Mouse (Mus musculus) CH12.LX (cell line): ENCODE results near the gene Apba1.

Experiments
- CHD1 ChIP-seq: IDR thresholded peaks from 2 replicates; pipeline ENCODE4 v1.6.1; 2012; ENCODE audit warnings: low read depth, low read length, improper control_type of control experiment, inconsistent platforms
- CTCF ChIP-seq, 2 experiments: IDR thresholded peaks in 1 of 2; conservative IDR thresholded peaks in 1 of 2; 2 replicates each; pipeline ENCODE4 v1.5.1; 2011 to 2012; ENCODE audit warnings: low read depth in 2 of 2, low read length in 2 of 2, improper control_type of control experiment in 1 of 2, inconsistent platforms in 1 of 2, mild to moderate bottlenecking in 1 of 2, moderate library complexity in 1 of 2
- HCFC1 ChIP-seq: IDR thresholded peaks from 2 replicates; pipeline ENCODE4 v1.6.1; 2012; ENCODE audit warnings: low read depth, mild to moderate bottlenecking, inconsistent platforms, low read length, improper control_type of control experiment
- MAX ChIP-seq: IDR thresholded peaks from 2 replicates; pipeline ENCODE4 v1.6.1; 2011; ENCODE audit warnings: low read length, improper control_type of control experiment
- MAZ ChIP-seq: IDR thresholded peaks from 2 replicates; pipeline ENCODE4 v1.6.1; 2012; ENCODE audit warnings: low read depth, mild to moderate bottlenecking, inconsistent platforms, low read length, improper control_type of control experiment, moderate library complexity
- MXI1 ChIP-seq: IDR thresholded peaks from 2 replicates; pipeline ENCODE4 v1.6.1; 2011; ENCODE audit warnings: mild to moderate bottlenecking, low read depth, low read length, improper control_type of control experiment
- POLR2A ChIP-seq: IDR thresholded peaks from 2 replicates; pipeline ENCODE4 v1.6.1; 2011; ENCODE audit warnings: low read depth, mild to moderate bottlenecking, improper control_type of control experiment, low read length
- TBP ChIP-seq: conservative IDR thresholded peaks from 2 replicates; pipeline ENCODE4 v1.6.1; 2011; ENCODE audit warnings: low read depth, low read length, improper control_type of control experiment
- TCF12 ChIP-seq: IDR thresholded peaks from 2 replicates; pipeline ENCODE4 v1.6.1; 2014; ENCODE audit warnings: low read depth, mild to moderate bottlenecking, inconsistent platforms, low read length, improper control_type of control experiment
- USF1 ChIP-seq: IDR thresholded peaks from 2 replicates; pipeline ENCODE4 v1.6.1; 2014; ENCODE audit warnings: low read depth, mild to moderate bottlenecking, inconsistent platforms, low read length, improper control_type of control experiment

GRCm38 (mm10) chr19:23781968-23782367, 23.3 kb downstream of the Apba1 start:
- no peak for TF ChIP-seq CTCF (conservative IDR thresholded peaks at IDR 0.05 in 1 of 2, IDR thresholded peaks at IDR 0.05 in 1 of 2; ENCODE audit: low read depth in 2 of 2, low read length in 2 of 2)
- TF ChIP-seq MXI1, result no peak
- no peak for TF ChIP-seq POLR2A
- no peak for TF ChIP-seq USF1
- TF ChIP-seq MAZ, result no peak
- TF ChIP-seq HCFC1, result no peak
- no peak for TF ChIP-seq TBP
- no peak for TF ChIP-seq MAX
- no peak for TF ChIP-seq CHD1
- no peak for TF ChIP-seq TCF12
